Mouse (Mus musculus) embryonic fibroblast, embryonic 13.5 days (primary cell): ENCODE results near the gene Cfap77. TPM values are rescaled to one million over a fixed set of nuclear protein-coding genes. Genes with fewer than 3 reads are reported as not detected.

Experiments used
- H3K27ac ChIP-seq: 2 replicates; pipeline ENCODE4 v1.5.1; 2012; ENCODE audit warnings: low read length, control low read depth, inconsistent platforms; ENCODE audit not compliant: insufficient read depth
- H3K4me1 ChIP-seq: 2 replicates; pipeline ENCODE4 v1.6.1; 2011; ENCODE audit warnings: low read length; ENCODE audit not compliant: control insufficient read depth, insufficient read depth
- H3K4me3 ChIP-seq: 2 replicates; pipeline ENCODE4 v1.5.1; 2011; ENCODE audit warnings: mild to moderate bottlenecking, control low read depth, low read length; ENCODE audit not compliant: insufficient read depth
- CTCF ChIP-seq: IDR thresholded peaks from 2 replicates; pipeline ENCODE4 v1.5.1; 2011; ENCODE audit warnings: mild to moderate bottlenecking, control low read depth, low read length, moderate library complexity, borderline replicate concordance; ENCODE audit not compliant: insufficient read depth
- POLR2A ChIP-seq: IDR thresholded peaks from 2 replicates; pipeline ENCODE4 v1.6.1; 2011; ENCODE audit warnings: low read depth, mild to moderate bottlenecking, control low read depth, low read length, moderate library complexity
- polyA plus RNA-seq: library from polyadenylated mRNA; stranded (reverse); fragments of >200 nt; gene quantifications from 2 replicates; pipeline ENCODE4 v1.2.4, GENCODE M21; 2011; ENCODE audit warnings: low read depth; ENCODE audit not compliant: missing spikeins, insufficient read length

The Cfap77 gene
- polyA plus RNA-seq, 1 experiment = 0.76 TPM

GRCm38 (mm10) chr2:28892796-28893195 is 162.1 kb downstream of the Cfap77 start:
- Histone ChIP-seq H3K4me3 (no peak overlapping the region), H3K4me1 (no peaks in the 10 kb centered on the region), H3K27ac (no peak overlapping the region)
- TF ChIP-seq POLR2A (no peak), CTCF (no peak)

- no peaks in the 10 kb centered on the region for H3K4me1 ChIP-seq
- H3K27ac ChIP-seq = no peak overlapping the region
- TF ChIP-seq CTCF (no peak), POLR2A (no peak)
- H3K4me3 ChIP-seq = no peak overlapping the region
Observed at GRCm38 (mm10) chr2:28884914-28885313, 170.0 kb downstream of the Cfap77 start.

- TF ChIP-seq CTCF = no peak
- H3K27ac ChIP-seq = no peak overlapping the region
Observed at GRCm38 (mm10) chr2:28882826-28883485, 171.9 kb downstream of the Cfap77 start.

GRCm38 (mm10) chr2:28882047-28882446 is 172.8 kb downstream of the Cfap77 start:
- H3K4me3 ChIP-seq = no peak overlapping the region
- H3K4me1 ChIP-seq = no peaks in the 10 kb centered on the region
- TF ChIP-seq CTCF (no peak), POLR2A (no peak)
- H3K27ac ChIP-seq = no peak overlapping the region

More at GRCm38 (mm10) chr2:28882826-28883485, 171.9 kb downstream of the Cfap77 start:
- H3K4me1 ChIP-seq = no peaks in the 10 kb centered on the region
- no peak overlapping the region for H3K4me3 ChIP-seq

- TF ChIP-seq POLR2A = no peak
- no peak for TF ChIP-seq CTCF
- H3K27ac ChIP-seq = no peak overlapping the region
Observed at GRCm38 (mm10) chr2:28881275-28881674, 173.6 kb downstream of the Cfap77 start.

More at GRCm38 (mm10) chr2:28881275-28881674, 173.6 kb downstream of the Cfap77 start:
- H3K4me1 ChIP-seq = no peaks in the 10 kb centered on the region
- no peak overlapping the region for H3K4me3 ChIP-seq

Other genes with a start within 250 kb of the Cfap77 start
- 21.7 and 27.0 TPM in 2 replicates for gene Gtf3c4, start 214.7 kb downstream of the Cfap77 start, polyA plus RNA-seq
- 9.3 and 11.6 TPM in 2 replicates for gene Ddx31, start 214.7 kb downstream of the Cfap77 start, polyA plus RNA-seq
- not detected in 2 replicates for gene Barhl1, start 138.4 kb downstream of the Cfap77 start, polyA plus RNA-seq
- gene Ttf1, start 5.2 kb upstream of the Cfap77 start, polyA plus RNA-seq = 14.1 and 15.1 TPM in 2 replicates
- 41.0 and 49.3 TPM in 2 replicates for gene Setx, start 69.1 kb upstream of the Cfap77 start, polyA plus RNA-seq
- gene Ntng2, start 197.9 kb upstream of the Cfap77 start, polyA plus RNA-seq = 1.5 TPM in 2 replicates